Mouse (Mus musculus) midbrain, embryonic 15.5 days (tissue): Measurements from ENCODE around the gene Bmpr1a. TPM values are rescaled to one million over a fixed set of nuclear protein-coding genes. Genes with fewer than 3 reads are reported as not detected.
A peak's percentile ranks its signal among the peaks of the same experiment; 100 is the strongest.

ENCODE experiments used
- ATAC-seq: fragments of 200-750 bp; cut with Nextera tagmentation; replicated peaks from 2 replicates; pipeline ENCODE4 v1.8.0; 2017; ENCODE audit warnings: moderate TSS enrichment
- H3K27ac ChIP-seq: fragments of 300-500 bp; sonication (generic); 2 replicates; pipeline ENCODE4 v1.5.1; 2015; ENCODE audit warnings: mild to moderate bottlenecking, inconsistent platforms
- H3K27me3 ChIP-seq: fragments of 300-500 bp; sonication (generic); replicated peaks from 2 replicates; pipeline ENCODE4 v1.6.1; 2015; ENCODE audit warnings: inconsistent platforms
- H3K36me3 ChIP-seq: fragments of 300-500 bp; sonication (generic); replicated peaks from 2 replicates; pipeline ENCODE4 v1.6.1; 2015; ENCODE audit warnings: inconsistent platforms
- H3K4me1 ChIP-seq: fragments of 300-500 bp; sonication (generic); 2 replicates; pipeline ENCODE4 v1.6.1; 2015; ENCODE audit warnings: inconsistent platforms
- H3K4me2 ChIP-seq: fragments of 300-500 bp; sonication (generic); 2 replicates; pipeline ENCODE4 v1.6.1; 2015; ENCODE audit warnings: inconsistent platforms, mild to moderate bottlenecking, moderate library complexity
- H3K4me3 ChIP-seq: fragments of 300-500 bp; sonication (generic); 2 replicates; pipeline ENCODE4 v1.5.1; 2015; ENCODE audit warnings: mild to moderate bottlenecking, inconsistent platforms
- H3K9ac ChIP-seq: fragments of 300-500 bp; sonication (generic); 2 replicates; pipeline ENCODE4 v1.6.1; 2015; ENCODE audit warnings: mild to moderate bottlenecking, inconsistent platforms
- H3K9me3 ChIP-seq: fragments of 300-500 bp; sonication (generic); 2 replicates; pipeline ENCODE4 v1.6.1; 2016; ENCODE audit warnings: inconsistent platforms
- WGBS: fragments of 180-500 bp; shearing (Covaris S2); methylation state at CpG from one replicate; pipeline ENCODE4 v1.1.7; 2015; ENCODE audit warnings: mixed read lengths; 5-methylcytosine and 5-hydroxymethylcytosine counted together
- polyA plus RNA-seq: library from polyadenylated mRNA; unstranded; fragments of >200 nt; fragmentation: Nextera tagmentation; extraction: Ambion mirVana; gene quantifications from 2 replicates; pipeline ENCODE4 v1.2.1, GENCODE M21; 2015

The Bmpr1a gene
- polyA plus RNA-seq, 1 experiment from 2014 or later: 15.2 TPM

DNA sequence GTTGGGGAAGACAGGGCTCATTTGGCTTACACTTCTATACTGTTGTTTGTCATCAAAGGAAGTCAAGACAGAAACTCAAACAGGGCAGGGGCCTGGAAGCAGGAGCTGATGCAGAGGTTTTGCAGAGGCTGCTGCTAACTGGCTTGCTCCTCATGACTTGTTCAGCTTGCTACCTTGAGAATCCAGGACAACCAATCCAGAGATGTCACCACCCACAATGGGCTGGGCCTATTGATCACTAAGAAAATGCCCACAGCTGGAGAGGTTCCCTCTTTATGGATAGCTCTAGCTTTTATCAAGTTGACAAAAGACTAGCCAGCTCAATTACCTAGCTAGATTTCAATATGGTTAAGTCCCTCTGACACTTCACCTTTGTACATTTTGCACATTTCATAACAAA lies 31.6 kb downstream of the Bmpr1a start:
- no peaks in the 10 kb centered on the region for H3K27me3 ChIP-seq
- H3K9me3 ChIP-seq: no peaks in the 10 kb centered on the region
- H3K4me2 ChIP-seq: no peak overlapping the region
- no peaks in the 10 kb centered on the region for H3K4me1 ChIP-seq
- H3K36me3 ChIP-seq: no peaks in the 10 kb centered on the region
- no peak overlapping the region for H3K4me3 ChIP-seq
- no peak overlapping the region for H3K27ac ChIP-seq
- no peak overlapping the region for H3K9ac ChIP-seq
- no peak for ATAC-seq

DNA sequence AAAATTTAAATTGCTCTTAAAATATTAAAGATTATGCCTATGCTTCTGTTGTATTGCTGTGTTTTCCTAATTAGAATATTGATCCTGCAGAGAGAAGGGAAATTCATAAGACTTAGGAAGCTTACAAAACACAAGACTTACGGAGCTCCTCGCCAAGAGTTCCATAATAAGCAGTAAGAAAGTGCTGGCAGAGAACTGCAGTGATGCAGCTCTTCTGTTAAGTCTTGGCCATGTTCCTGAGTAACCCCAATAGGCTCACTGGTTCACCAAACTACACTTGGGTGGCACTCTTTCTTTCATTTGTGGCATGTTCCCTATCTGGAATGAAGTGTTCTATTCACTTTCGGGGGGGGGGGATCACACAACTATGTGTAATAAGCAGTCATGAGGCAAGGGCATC lies 36.9 kb downstream of the Bmpr1a start:
- Histone ChIP-seq H3K27ac (no peak overlapping the region), H3K9ac (no peak overlapping the region), H3K4me3 (no peak overlapping the region), H3K36me3 (no peaks in the 10 kb centered on the region), H3K27me3 (no peaks in the 10 kb centered on the region), H3K4me2 (no peak overlapping the region), H3K4me1 (peaks cover under 1% of the 10 kb centered on the region; the same call in 1 of the 2 replicates), H3K9me3 (no peaks in the 10 kb centered on the region)
- ATAC-seq: no peak
- WGBS: 59% methylated on average over 3 of the region's 3 CpGs

DNA sequence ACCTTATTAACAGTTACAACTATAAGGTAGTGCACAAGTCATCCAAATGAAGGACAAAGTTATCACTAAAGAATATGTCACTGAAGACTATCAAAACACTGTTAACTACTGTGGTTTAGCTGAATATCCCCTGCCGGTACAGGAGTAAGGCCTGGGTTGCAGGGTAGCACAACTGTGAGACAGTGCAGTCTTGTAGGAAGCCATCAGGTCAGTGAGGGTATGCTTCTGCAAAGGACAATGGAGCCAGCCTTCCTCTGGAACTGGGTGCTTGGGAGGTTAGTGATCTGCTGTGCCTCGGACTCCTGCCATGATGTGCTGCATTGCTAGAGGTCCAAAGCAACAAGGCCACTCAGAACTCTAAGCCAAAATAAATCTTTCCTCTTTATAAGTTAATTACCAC lies 43.8 kb downstream of the Bmpr1a start:
- H3K9ac ChIP-seq: no peak overlapping the region
- no peaks in the 10 kb centered on the region for H3K27me3 ChIP-seq
- peak; percentile 51; the same call in 1 of the 2 replicates for ATAC-seq
- no peak overlapping the region for H3K4me2 ChIP-seq
- no peak overlapping the region for H3K27ac ChIP-seq
- 88% methylated on average over 2 of the region's 2 CpGs for WGBS
- H3K9me3 ChIP-seq: no peaks in the 10 kb centered on the region
- H3K36me3 ChIP-seq: no peaks in the 10 kb centered on the region
- peaks cover 3% of the 10 kb centered on the region; the same call in 1 of the 2 replicates for H3K4me1 ChIP-seq
- no peak overlapping the region for H3K4me3 ChIP-seq

DNA sequence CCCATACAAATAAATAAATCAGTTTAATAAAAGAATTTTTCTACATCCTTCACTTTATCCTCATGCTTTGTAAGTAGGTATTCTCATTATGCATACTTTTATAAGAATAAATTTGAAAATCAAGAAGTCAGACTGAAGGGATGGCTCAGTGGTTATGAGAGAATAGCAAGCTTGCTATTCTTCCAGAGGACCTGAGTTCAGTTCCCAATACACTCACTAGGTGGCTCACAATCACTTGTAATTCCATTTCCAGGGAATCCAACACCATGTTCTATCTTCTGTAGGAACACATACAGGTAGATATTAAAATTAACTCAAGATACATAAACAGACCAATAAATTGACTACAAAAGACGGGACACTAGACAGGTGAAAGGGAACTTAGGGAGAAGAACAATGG lies 44.3 kb downstream of the Bmpr1a start:
- WGBS: 69% methylated on average over 1 of the region's 1 CpGs
- no peaks in the 10 kb centered on the region for H3K36me3 ChIP-seq

DNA sequence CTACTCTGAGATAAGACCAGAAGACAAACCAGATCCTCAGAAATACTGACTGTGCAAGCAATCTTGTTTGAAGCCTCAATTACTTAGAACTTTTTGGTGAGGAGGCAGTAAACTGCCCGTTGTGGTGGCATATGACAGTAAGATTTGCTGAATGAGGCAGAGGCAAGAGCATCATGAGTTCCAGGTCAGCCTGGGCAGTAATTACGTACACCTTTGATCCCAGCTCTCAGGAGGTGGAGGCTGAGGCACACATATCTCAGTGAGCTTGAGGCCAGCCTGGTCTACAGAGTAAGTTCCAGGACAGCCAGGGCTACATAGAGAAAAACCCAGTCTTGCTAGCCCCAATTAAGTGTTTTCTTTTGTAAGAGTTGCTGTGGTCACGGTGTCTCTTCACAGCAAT lies 48.9 kb downstream of the Bmpr1a start:
- Histone ChIP-seq H3K4me2 (no peak overlapping the region), H3K27me3 (no peaks in the 10 kb centered on the region), H3K36me3 (no peaks in the 10 kb centered on the region), H3K4me1 (peaks cover 13% of the 10 kb centered on the region), H3K27ac (peak overlapping the region; percentile 71), H3K9ac (no peak overlapping the region), H3K9me3 (no peaks in the 10 kb centered on the region), H3K4me3 (no peak overlapping the region)
- ATAC-seq: no peak
- 31% methylated on average over 3 of the region's 3 CpGs for WGBS

More for the DNA sequence above, 44.3 kb downstream of the Bmpr1a start:
- H3K27me3 ChIP-seq: no peaks in the 10 kb centered on the region
- ATAC-seq: peak; percentile 75
- no peaks in the 10 kb centered on the region for H3K9me3 ChIP-seq
- no peak overlapping the region for H3K9ac ChIP-seq
- no peak overlapping the region for H3K4me3 ChIP-seq
- H3K4me1 ChIP-seq: peaks cover 8% of the 10 kb centered on the region; the same call in 1 of the 2 replicates
- no peak overlapping the region for H3K27ac ChIP-seq
- no peak overlapping the region for H3K4me2 ChIP-seq

DNA sequence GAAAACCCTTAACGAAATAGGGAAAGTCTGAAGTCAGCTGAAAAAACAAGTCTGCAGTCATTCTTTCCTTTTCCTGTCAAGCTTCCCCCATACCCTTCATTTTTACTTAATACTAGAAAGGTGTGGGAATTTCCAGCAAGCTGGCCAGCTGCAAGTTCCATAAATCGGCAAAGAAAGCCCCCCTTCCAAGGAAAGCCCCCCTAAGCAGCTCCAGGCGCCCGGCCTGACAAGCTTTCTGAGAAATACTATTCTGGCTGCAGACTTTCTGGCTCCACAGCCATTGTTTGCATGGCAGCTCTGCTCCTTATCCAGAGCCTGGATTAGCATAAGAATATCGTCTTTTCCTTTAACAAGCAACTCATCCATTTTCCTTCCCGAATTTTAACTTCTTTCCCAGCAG lies 49.5 kb downstream of the Bmpr1a start:
- peaks cover 13% of the 10 kb centered on the region for H3K4me1 ChIP-seq
- no peak overlapping the region for H3K9ac ChIP-seq
- H3K36me3 ChIP-seq: no peaks in the 10 kb centered on the region
- peak overlapping the region; percentile 27 for H3K4me2 ChIP-seq
- no peaks in the 10 kb centered on the region for H3K27me3 ChIP-seq
- H3K9me3 ChIP-seq: no peaks in the 10 kb centered on the region
- 4% methylated on average over 6 of the region's 6 CpGs for WGBS
- H3K4me3 ChIP-seq: no peak overlapping the region
- H3K27ac ChIP-seq: peak overlapping the region; percentile 71
- peak; percentile 61 for ATAC-seq

DNA sequence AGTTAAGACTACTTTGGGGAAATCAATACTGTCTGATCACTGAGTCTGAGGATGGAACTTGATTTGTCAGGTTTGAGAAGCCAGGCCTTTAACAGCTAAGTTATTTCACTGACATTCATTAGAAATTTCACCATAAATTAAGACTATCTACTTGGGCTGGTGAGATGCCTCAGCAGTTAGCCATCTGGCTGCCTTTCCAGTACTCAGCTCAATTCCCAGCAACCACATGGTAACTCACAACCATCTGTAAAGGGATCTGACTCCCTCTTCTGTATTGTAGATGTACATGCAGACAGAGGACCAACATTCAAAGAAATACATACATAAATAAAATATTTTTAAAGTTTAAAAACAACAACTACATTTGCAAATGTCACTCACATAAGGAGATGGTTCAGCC lies 51.3 kb downstream of the Bmpr1a start:
- Histone ChIP-seq H3K9ac (no peak overlapping the region), H3K27ac (no peak overlapping the region), H3K4me1 (peaks cover 13% of the 10 kb centered on the region), H3K27me3 (no peaks in the 10 kb centered on the region), H3K36me3 (no peaks in the 10 kb centered on the region), H3K9me3 (no peaks in the 10 kb centered on the region), H3K4me2 (no peak overlapping the region), H3K4me3 (no peak overlapping the region)
- no peak for ATAC-seq

DNA sequence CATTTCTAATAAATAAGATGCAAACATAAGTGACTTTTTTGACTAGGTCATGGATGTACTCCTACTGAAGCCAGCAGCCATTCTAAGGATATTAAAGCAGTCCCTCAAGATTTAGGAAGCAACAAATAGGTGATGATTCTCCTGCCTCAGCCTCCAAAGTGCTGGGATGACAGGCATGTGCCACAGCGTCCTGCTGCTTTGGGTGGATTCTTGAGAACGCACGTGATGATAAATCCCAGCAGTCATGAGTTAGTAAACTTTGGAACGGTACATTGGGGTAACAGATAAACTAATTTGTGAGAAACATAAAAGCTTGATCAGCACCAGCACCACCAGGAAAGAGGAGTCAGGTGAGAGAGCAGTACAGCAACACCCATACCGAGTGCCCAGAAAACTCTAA lies 52.7 kb downstream of the Bmpr1a start:
- no peak overlapping the region for H3K9ac ChIP-seq
- ATAC-seq: no peak
- H3K4me1 ChIP-seq: peaks cover 13% of the 10 kb centered on the region
- no peaks in the 10 kb centered on the region for H3K36me3 ChIP-seq
- WGBS: 92% methylated on average over 5 of the region's 5 CpGs
- H3K4me2 ChIP-seq: no peak overlapping the region
- no peaks in the 10 kb centered on the region for H3K9me3 ChIP-seq
- H3K27ac ChIP-seq: no peak overlapping the region
- H3K27me3 ChIP-seq: no peaks in the 10 kb centered on the region
- H3K4me3 ChIP-seq: no peak overlapping the region

DNA sequence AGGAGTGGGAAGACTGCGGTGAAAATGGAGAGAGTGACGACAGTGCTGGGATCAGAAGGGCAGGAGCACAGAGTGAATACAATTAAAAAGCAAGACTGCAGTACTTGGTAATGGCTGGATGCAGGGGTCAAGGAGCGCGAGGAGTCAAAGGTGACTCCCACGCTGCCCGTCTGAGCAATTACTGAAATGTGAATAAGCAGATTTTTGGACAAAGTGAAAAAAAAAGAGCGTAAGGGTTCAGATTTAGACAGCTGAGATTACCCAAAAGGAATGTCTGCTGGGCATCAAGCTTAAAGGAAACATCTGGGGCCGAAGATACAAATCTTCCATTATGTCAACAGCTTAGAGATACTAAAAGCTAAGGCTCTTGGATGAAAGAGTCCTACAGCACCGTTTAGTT lies 53.3 kb downstream of the Bmpr1a start:
- H3K4me3 ChIP-seq: no peak overlapping the region
- peaks cover 13% of the 10 kb centered on the region for H3K4me1 ChIP-seq
- no peaks in the 10 kb centered on the region for H3K27me3 ChIP-seq
- ATAC-seq: no peak
- 73% methylated on average over 9 of the region's 9 CpGs for WGBS
- H3K9ac ChIP-seq: no peak overlapping the region
- H3K36me3 ChIP-seq: no peaks in the 10 kb centered on the region
- no peak overlapping the region for H3K4me2 ChIP-seq
- no peaks in the 10 kb centered on the region for H3K9me3 ChIP-seq
- H3K27ac ChIP-seq: no peak overlapping the region

DNA sequence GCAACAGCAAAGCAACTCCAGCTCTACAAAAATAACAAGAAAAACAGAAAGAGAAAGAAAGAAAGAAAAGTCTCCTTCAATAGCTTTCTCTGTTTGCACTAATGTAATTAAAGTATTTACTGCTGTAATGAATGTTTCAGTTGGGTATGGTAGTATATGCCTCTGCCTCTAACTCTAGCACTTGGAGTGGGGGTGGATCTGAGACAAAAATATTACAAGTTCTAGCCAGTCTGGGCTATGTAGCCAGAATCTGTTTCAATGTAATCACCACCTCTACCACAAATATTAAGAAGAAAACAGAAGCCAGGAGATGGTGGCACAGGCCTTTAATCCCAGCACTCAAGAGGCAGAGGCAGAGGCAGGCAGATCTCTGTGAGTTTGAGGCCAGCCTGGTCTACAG lies 54.7 kb downstream of the Bmpr1a start:
- Histone ChIP-seq H3K36me3 (no peaks in the 10 kb centered on the region), H3K27me3 (no peaks in the 10 kb centered on the region), H3K4me1 (peaks cover 3% of the 10 kb centered on the region; the same call in 1 of the 2 replicates), H3K9me3 (no peaks in the 10 kb centered on the region), H3K4me3 (no peak overlapping the region), H3K27ac (no peak overlapping the region), H3K4me2 (no peak overlapping the region), H3K9ac (no peak overlapping the region)
- ATAC-seq: no peak

DNA sequence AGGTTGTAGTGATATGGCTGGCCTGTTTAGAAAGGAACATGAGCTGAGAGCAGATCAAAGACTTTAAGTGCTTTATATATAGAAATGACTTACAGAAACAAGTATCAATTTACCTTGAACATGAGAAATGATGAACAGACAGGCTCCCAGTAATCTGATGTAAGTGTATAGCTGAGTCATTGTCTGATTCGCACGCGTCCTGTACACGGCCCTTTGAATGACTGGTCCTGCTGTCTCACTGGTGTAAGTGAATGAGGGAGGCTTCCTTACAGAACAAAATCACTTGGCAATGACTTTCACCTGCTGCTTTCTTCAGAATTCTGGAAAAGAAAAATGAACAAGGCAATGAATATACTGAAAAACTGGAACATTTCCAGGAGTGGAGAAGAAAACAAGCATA lies 55.5 kb downstream of the Bmpr1a start:
- Histone ChIP-seq H3K4me2 (no peak overlapping the region), H3K4me1 (no peaks in the 10 kb centered on the region), H3K9me3 (no peaks in the 10 kb centered on the region), H3K27me3 (no peaks in the 10 kb centered on the region), H3K27ac (no peak overlapping the region), H3K9ac (no peak overlapping the region), H3K4me3 (no peak overlapping the region), H3K36me3 (no peaks in the 10 kb centered on the region)
- ATAC-seq: no peak
- 80% methylated on average over 4 of the region's 4 CpGs for WGBS

DNA sequence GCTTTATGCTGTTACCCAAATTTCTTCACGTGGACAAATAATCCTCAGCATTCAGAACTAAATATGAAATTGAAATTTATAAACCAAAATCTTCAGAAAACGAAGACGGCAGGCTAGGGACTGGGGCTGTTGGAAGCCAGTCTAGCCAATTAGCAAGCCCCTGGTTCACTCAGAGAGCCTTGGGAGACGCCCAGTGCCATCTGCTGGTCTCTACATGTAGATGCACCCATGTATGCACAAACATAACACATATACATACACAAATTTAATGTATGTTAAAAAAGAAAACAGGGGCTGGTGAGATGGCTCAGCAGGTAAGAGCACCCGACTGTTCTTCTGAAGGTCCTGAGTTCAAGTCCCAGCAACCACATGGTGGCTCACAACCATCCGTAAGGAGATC lies 56.5 kb downstream of the Bmpr1a start:
- Histone ChIP-seq H3K4me1 (no peaks in the 10 kb centered on the region), H3K4me2 (no peak overlapping the region), H3K27ac (no peak overlapping the region), H3K9ac (no peak overlapping the region), H3K36me3 (no peaks in the 10 kb centered on the region), H3K27me3 (no peaks in the 10 kb centered on the region), H3K4me3 (no peak overlapping the region), H3K9me3 (no peaks in the 10 kb centered on the region)
- ATAC-seq: no peak
- 93% methylated on average over 6 of the region's 6 CpGs for WGBS

DNA sequence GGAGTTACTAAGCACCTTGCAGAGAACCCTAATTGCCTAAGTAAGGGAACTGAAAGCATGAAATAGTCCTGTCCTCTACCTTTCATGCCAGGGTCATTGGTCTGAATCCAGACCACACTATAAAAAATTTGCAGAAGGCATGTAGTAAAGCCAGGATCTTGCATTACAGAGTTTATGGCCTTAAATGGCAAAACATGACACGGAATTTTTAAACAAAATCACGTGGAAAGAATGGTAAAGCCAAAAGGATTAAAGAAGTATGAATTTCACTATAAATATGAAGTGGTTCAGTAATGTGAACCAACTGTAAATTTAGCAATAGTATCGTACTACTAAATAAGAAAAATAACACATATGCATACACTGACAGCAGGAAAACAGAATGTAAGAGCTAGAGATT lies 57.8 kb downstream of the Bmpr1a start:
- no peak overlapping the region for H3K27ac ChIP-seq
- no peaks in the 10 kb centered on the region for H3K9me3 ChIP-seq
- ATAC-seq: no peak
- H3K4me2 ChIP-seq: no peak overlapping the region
- 91% methylated on average over 3 of the region's 3 CpGs for WGBS
- H3K36me3 ChIP-seq: peaks cover 6% of the 10 kb centered on the region; the same call in 1 of the 2 replicates
- H3K27me3 ChIP-seq: no peaks in the 10 kb centered on the region
- H3K4me3 ChIP-seq: no peak overlapping the region
- no peaks in the 10 kb centered on the region for H3K4me1 ChIP-seq
- H3K9ac ChIP-seq: no peak overlapping the region

DNA sequence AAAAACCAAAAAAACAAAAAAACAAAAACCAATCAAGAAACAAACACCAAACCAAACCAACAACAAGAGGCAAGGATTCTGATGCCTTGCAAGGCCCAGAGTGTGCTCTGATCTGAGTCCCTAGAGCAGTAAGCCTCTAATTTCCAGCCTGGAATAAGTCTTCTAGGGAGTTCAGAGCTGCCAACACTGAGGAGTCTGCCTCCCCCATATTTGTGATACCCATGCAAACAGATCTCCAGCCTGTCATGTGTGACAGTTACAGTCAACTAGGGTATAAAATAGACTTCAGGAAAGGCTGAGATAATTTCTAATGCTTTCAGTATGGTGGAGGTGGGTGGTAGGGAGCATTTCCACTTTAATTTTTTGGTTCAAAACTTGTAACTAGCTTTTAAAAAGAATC lies 58.2 kb downstream of the Bmpr1a start:
- Histone ChIP-seq H3K4me2 (no peak overlapping the region), H3K9ac (no peak overlapping the region), H3K4me1 (no peaks in the 10 kb centered on the region), H3K9me3 (no peaks in the 10 kb centered on the region), H3K4me3 (no peak overlapping the region), H3K36me3 (peaks cover 6% of the 10 kb centered on the region; the same call in 1 of the 2 replicates), H3K27ac (no peak overlapping the region), H3K27me3 (no peaks in the 10 kb centered on the region)
- no peak for ATAC-seq
